Mouse (Mus musculus) spleen, adult 2 months (tissue): ENCODE measurements at regions not wholly inside any gene's neighbourhood (a gene's known extent, or its start where the extent isn't known, plus 50 kb on each side); places are given as distances from the start of the nearest gene placed in this dataset.

Experiments
- CTCF ChIP-seq: fragments of 200-500 bp; IDR thresholded peaks from 2 replicates; pipeline ENCODE4 v1.5.1; 2011; ENCODE audit warnings: mild to moderate bottlenecking, inconsistent platforms; ENCODE audit not compliant: insufficient read depth, insufficient read length, insufficient replicate concordance; ENCODE audit errors: extremely low read depth
- POLR2A ChIP-seq: fragments of 200-500 bp; IDR thresholded peaks from 2 replicates; pipeline ENCODE4 v1.6.1; 2011; ENCODE audit warnings: low read depth, low read length, inconsistent platforms

DNA sequence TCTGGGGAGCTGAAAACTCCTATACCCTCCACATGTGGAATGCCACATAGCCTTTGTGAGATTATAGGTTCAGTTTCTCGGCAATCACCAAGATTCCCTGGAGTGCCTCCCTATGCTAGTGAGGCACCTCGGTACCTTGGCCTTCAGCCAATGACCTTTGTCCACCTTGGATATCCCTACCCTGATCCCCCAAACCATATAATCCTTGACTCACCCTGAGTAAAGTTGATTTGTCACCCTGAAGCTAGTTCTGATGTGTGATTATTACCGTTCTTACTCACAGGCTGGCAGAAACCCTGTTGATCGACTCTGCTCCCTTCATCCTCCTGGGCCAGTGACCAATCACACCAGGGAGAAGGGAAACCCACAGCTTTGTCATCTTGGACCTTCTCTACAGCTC, 152.5 kb downstream of the Ptpru start:
- TF ChIP-seq POLR2A (no peak), CTCF (no peak)
